Mouse (Mus musculus) forebrain, postnatal 0 days (tissue): ENCODE measurements at regions not wholly inside any gene's neighbourhood (a gene's known extent, or its start where the extent isn't known, plus 50 kb on each side); places are given as distances from the start of the nearest gene placed in this dataset.

Experiments
- ATAC-seq: fragments of 200-750 bp; cut with Nextera tagmentation; 2 replicates; pipeline ENCODE4 v1.8.0; 2017; ENCODE audit warnings: mild to moderate bottlenecking, moderate library complexity
- DNase-seq: peaks from one replicate; pipeline ENCODE4 v3.0.0-alpha.2; 2015
- H3K27ac ChIP-seq: fragments of 300-500 bp; sonication (generic); 2 replicates; pipeline ENCODE4 v1.5.1; 2014; ENCODE audit warnings: low read depth, mild to moderate bottlenecking, antibody characterized with exemption, low read length, moderate library complexity, mixed read lengths
- H3K27me3 ChIP-seq: fragments of 300-500 bp; sonication (generic); 2 replicates; pipeline ENCODE4 v1.6.1; 2014; ENCODE audit warnings: mild to moderate bottlenecking, low read length, mixed read lengths; ENCODE audit not compliant: insufficient read depth
- H3K36me3 ChIP-seq: fragments of 300-500 bp; sonication (generic); 2 replicates; pipeline ENCODE4 v1.6.1; 2014; ENCODE audit warnings: mild to moderate bottlenecking, moderate library complexity; ENCODE audit not compliant: insufficient read depth
- H3K4me1 ChIP-seq: fragments of 300-500 bp; sonication (generic); 2 replicates; pipeline ENCODE4 v1.6.1; 2014; ENCODE audit warnings: antibody characterized with exemption; ENCODE audit not compliant: insufficient read depth
- H3K4me2 ChIP-seq: fragments of 300-500 bp; sonication (generic); 2 replicates; pipeline ENCODE4 v1.6.1; 2014; ENCODE audit warnings: low read depth, mild to moderate bottlenecking, moderate library complexity
- H3K4me3 ChIP-seq: fragments of 300-500 bp; sonication (generic); 2 replicates; pipeline ENCODE4 v1.5.1; 2014; ENCODE audit warnings: low read depth, low read length, mixed read lengths
- H3K9ac ChIP-seq: fragments of 300-500 bp; sonication (generic); 2 replicates; pipeline ENCODE4 v1.6.1; 2014; ENCODE audit warnings: mild to moderate bottlenecking
- H3K9me3 ChIP-seq: fragments of 300-500 bp; sonication (generic); 2 replicates; pipeline ENCODE4 v1.6.1; 2016; ENCODE audit warnings: low read length
- CTCF ChIP-seq: sonication (generic); IDR thresholded peaks from 2 replicates; pipeline ENCODE4 v1.5.1; 2016; ENCODE audit warnings: antibody characterized with exemption, control low read depth, low read depth
- WGBS: fragments of 180-500 bp; shearing (Covaris S2); extraction: QIAGEN DNeasy Blood & Tissue Kit; methylation state at CpG from one replicate; pipeline ENCODE4 v1.1.7; 2014; 5-methylcytosine and 5-hydroxymethylcytosine counted together

DNA sequence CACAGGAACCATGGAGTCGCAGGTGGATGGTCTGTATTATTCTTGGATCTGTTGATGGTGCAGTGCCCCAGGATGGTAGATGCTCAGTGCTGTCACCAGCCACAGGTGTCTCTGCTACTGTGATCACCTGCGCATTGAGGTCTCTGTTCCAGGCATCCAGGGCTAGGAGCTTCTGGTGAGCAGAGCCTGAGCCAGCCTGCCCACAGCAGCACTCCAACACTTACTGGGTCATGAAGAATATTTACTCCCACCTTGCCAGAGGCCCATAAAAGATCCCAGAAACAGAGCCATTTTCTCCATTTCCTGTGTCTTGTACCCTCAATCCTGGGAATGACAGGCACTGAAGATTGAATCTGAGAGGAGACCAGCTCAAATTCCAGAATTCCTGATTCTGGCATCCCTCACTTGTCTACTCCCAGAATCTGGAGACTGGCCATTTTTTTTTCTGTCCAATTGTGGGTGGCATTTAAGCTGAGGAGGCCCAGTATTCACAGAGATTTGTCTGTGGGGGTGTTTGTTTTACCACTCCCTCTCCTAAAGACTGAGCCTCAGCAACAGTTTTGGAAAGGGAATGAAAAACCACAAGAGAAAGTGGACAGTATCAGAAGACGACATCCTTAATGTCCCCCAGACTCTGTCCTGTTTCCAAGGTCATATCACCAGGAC, 322.1 kb upstream of the Rnf32 start:
- no peaks in the 10 kb centered on the region; the same call in 1 of the 2 replicates for H3K27me3 ChIP-seq
- no peak overlapping the region for H3K9ac ChIP-seq
- no peak overlapping the region for H3K4me3 ChIP-seq
- 93% methylated on average over 3 of the region's 3 CpGs for WGBS
- no peak overlapping the region for H3K27ac ChIP-seq
- no peak for TF ChIP-seq CTCF
- H3K36me3 ChIP-seq, result no peaks in the 10 kb centered on the region
- no peaks in the 10 kb centered on the region for H3K9me3 ChIP-seq
- ATAC-seq, result no peak
- no peak for DNase-seq
- H3K4me2 ChIP-seq, result no peak overlapping the region
- H3K4me1 ChIP-seq, result no peaks in the 10 kb centered on the region

DNA sequence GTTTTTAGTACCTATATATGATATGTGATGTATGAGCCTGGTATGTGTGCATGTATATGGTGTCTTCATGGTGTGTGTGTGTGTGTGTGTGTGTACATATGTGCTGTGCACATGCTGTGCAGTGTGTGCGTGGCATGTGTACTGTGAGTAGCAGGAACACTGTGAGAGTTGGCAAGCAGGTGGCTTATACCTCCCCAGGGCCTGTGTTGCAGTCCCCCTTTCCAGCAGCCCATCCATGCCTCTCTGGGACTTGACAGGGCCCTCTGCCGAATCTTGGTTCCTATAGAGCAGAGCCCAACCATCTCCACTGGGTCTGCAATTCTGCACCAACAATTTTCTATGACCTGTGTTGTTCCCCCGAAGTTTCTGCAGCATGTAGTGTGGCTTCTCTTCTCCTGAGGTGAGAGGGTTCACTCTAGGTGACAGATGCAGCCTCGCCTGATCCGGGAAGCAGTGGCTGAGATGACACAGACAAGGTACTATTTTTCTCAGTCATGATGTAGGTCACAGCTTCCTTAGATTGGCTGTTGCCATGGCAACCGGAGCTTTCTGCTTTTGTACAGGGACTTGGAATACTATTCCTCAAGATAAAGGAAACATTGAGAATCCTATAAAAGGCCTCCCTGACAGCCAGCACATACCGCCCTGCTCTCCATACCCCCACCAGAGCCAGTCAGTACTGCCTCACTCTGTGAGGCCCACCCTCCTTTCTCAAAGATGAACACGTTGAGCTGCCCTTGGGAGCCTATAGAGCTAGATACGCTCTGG, 336.0 kb upstream of the Rnf32 start:
- no peak overlapping the region for H3K4me3 ChIP-seq
- no peaks in the 10 kb centered on the region for H3K36me3 ChIP-seq
- ATAC-seq (peak; percentile 92), DNase-seq (peak; percentile 93)
- peak overlapping the region; percentile 79 for H3K27ac ChIP-seq
- H3K9me3 ChIP-seq, result no peaks in the 10 kb centered on the region
- H3K4me1 ChIP-seq, result peaks cover 17% of the 10 kb centered on the region
- no peaks in the 10 kb centered on the region for H3K27me3 ChIP-seq
- no peak overlapping the region for H3K4me2 ChIP-seq
- WGBS, result 36% methylated on average over 9 of the region's 9 CpGs
- no peak for TF ChIP-seq CTCF
- H3K9ac ChIP-seq, result no peak overlapping the region

DNA sequence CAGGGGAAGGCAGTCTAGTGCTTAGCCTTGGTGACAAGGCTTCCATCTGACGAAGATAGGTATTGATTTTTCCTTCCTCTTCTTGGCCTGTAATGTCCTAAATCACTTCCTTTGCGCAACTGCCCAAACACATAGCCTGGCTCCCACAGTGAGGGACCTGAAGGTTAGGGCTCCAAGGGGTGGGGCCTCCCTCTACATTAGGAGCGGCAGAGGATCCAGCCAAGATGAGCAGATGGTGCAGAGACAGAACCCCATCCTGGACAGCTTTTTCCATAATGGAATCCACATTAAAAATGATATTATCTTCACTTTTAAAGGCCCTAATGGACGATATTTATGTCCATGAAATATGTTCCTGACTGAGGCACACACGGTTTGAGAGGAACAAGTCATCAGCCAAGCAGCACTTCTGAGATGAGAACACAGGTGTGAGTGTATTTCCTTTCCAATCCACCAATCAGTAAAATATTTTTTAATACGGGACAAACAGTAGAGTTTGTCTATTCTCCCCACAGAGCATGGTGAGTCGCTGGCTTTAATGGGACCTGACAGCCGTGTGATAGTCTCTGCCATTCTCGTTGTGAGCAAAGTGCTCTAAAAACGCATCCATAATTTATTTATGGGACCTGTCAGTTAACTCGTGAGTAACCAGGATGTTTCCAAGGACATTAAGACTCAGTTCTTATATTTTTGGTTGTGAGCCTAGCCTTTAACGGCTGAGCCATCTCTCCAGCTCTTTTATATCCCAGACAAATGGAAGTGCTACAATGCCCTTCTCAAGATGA, 357.5 kb upstream of the Rnf32 start:
- DNase-seq, result no peak
- Histone ChIP-seq H3K27ac (no peak overlapping the region), H3K9me3 (no peaks in the 10 kb centered on the region), H3K36me3 (no peaks in the 10 kb centered on the region), H3K27me3 (no peaks in the 10 kb centered on the region), H3K4me3 (no peak overlapping the region), H3K9ac (no peak overlapping the region), H3K4me1 (no peaks in the 10 kb centered on the region), H3K4me2 (no peak overlapping the region)
- WGBS, result 80% methylated on average over 12 of the region's 12 CpGs
- no peak for ATAC-seq
- no peak for TF ChIP-seq CTCF

DNA sequence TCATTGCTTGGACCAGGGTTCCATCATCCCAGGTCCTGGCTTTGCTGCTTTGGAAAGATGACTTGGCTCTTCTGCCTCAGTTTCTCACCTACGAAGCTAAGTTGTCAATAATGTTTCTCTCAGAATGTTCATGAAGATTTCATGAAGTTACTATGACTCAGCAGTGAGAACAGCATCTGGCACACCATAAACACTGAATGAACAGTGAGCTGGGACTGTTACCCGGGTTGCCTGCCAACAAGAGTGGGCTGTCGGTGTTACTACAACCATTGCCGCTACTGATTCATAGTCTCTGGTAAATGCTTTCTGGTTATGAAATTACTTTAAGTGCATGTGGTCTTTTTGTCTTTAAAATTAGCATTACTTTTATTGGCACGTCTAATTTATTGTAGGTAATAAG, 352.0 kb upstream of the Shh start:
- TF ChIP-seq CTCF, result no peak
- H3K4me3 ChIP-seq, result no peak overlapping the region
- DNase-seq (no peak), ATAC-seq (0 out of 2 replicates have a peak, but pooled peaks have one; percentile 49)
- H3K36me3 ChIP-seq, result no peaks in the 10 kb centered on the region
- H3K4me2 ChIP-seq, result no peak overlapping the region
- H3K27me3 ChIP-seq, result no peaks in the 10 kb centered on the region
- no peak overlapping the region for H3K9ac ChIP-seq
- 81% methylated on average over 5 of the region's 5 CpGs for WGBS
- no peak overlapping the region for H3K27ac ChIP-seq
- no peaks in the 10 kb centered on the region for H3K4me1 ChIP-seq
- H3K9me3 ChIP-seq, result no peaks in the 10 kb centered on the region

DNA sequence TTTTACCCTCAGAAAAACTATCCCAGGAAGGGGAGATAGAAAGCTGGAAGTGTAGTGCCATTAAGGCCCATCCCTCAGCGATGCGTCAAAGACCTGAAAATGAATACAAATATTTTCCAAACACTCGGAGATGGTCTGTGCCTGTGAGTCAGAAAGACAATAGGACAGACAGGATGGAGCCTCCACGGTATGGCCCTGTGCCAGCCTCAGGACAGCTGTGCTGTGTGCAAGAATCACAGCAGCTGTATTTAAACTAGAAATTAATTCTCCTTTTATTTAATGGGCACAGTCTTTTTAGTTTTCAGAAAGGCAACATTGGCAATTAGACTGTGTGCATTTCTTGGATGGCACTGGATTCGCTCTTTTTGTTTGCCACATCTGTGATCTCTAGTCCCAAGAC, 340.9 kb upstream of the Shh start:
- H3K9ac ChIP-seq, result no peak overlapping the region
- no peak overlapping the region for H3K4me3 ChIP-seq
- TF ChIP-seq CTCF, result no peak
- no peaks in the 10 kb centered on the region for H3K36me3 ChIP-seq
- no peaks in the 10 kb centered on the region for H3K9me3 ChIP-seq
- 58% methylated on average over 5 of the region's 5 CpGs for WGBS
- DNase-seq, result peak; percentile 23
- no peak; the same call in 1 of the 2 replicates for ATAC-seq
- no peak overlapping the region for H3K27ac ChIP-seq
- no peaks in the 10 kb centered on the region for H3K27me3 ChIP-seq
- H3K4me2 ChIP-seq, result no peak overlapping the region
- H3K4me1 ChIP-seq, result no peaks in the 10 kb centered on the region

DNA sequence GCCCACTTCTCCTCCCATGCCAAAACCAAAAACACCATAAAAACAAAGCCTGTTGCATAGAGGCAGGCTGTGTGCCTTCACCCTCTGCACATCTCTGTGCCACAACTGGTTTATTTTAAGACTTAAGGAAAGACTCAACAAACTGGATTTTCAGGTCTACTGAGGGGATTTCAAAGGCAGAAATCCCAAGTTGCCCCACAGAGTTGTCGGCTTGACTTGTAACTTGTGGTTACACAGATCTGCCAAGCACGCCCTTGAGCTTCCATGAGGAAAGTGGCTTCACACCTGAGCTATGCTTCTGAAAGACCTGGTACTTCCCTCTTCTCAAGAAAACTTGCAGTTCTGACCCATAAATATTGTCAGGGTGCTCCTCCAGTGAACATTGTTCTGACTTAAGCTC, 332.4 kb upstream of the Shh start:
- WGBS, result 93% methylated on average over 2 of the region's 2 CpGs

DNA sequence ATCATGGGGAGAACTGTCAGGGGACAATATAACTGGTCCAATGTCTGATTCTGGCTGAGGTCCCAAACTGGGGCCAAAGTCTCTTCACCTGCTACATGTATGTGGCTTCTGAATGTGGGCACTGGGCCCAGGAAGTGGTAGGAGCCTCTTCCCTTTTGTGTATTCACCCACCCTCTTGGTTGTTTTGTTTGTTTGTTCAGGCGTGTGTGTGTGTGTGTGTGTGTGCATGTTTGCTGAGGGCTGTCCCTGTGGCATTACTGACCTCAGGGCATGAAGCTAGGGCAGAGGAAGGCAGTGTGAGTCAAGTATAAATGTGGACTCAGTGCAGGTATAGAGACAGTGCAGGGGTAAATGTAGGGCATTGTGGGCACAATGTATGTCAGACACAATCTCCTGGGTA, 331.3 kb upstream of the Shh start:
- WGBS, result 71% methylated on average over 1 of the region's 1 CpGs
- no peaks in the 10 kb centered on the region for H3K27me3 ChIP-seq
- no peak for ATAC-seq

More for the DNA sequence above, 332.4 kb upstream of the Shh start:
- ATAC-seq (no peak), DNase-seq (no peak)
- H3K27me3 ChIP-seq, result no peaks in the 10 kb centered on the region
- no peak for TF ChIP-seq CTCF
- H3K36me3 ChIP-seq, result no peaks in the 10 kb centered on the region
- no peak overlapping the region for H3K4me2 ChIP-seq
- no peak overlapping the region for H3K27ac ChIP-seq
- H3K4me3 ChIP-seq, result no peak overlapping the region
- H3K4me1 ChIP-seq, result no peaks in the 10 kb centered on the region
- no peaks in the 10 kb centered on the region for H3K9me3 ChIP-seq
- H3K9ac ChIP-seq, result no peak overlapping the region

More for the DNA sequence above, 331.3 kb upstream of the Shh start:
- Histone ChIP-seq H3K4me1 (no peaks in the 10 kb centered on the region), H3K9me3 (no peaks in the 10 kb centered on the region), H3K4me2 (no peak overlapping the region), H3K36me3 (no peaks in the 10 kb centered on the region), H3K9ac (no peak overlapping the region), H3K27ac (no peak overlapping the region), H3K4me3 (no peak overlapping the region)
- no peak for DNase-seq
- no peak for TF ChIP-seq CTCF
